Mouse (Mus musculus): ENCODE measurements around the gene Edil3. TPM values are rescaled to one million over a fixed set of nuclear protein-coding genes. Genes with fewer than 3 reads are reported as not detected.

Edil3 gene
- polyA plus RNA-seq, 1 experiment from 2014 or later = 14.3 TPM

DNA sequence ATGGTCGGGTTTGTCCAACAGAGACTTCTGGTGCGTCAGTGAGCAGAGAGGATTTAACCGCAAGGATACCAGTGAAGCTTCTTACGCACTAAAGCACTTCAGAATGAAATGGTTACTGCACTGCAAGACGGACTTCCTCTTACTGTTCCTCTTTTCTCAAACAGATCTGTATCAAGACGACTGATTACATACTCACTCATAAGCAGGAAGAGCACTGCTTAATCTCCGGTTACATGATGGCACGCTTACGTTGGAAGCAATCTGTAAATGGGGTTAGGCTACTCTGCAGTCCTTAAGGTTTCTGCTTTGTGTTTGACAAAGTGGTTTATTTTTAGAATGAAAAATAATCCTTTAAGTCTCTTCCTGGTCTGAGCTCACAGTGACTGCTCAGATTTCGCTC lies 7.1 kb downstream of the Edil3 start:
- no peaks in the 10 kb centered on the region for H3K4me1 ChIP-seq
- no peak overlapping the region for H3K9ac ChIP-seq
- WGBS = 64% methylated on average over 10 of the region's 10 CpGs
- no peak overlapping the region for H3K4me2 ChIP-seq (replicated peaks)
- H3K27ac ChIP-seq = no peak overlapping the region
- no peaks in the 10 kb centered on the region for H3K9me3 ChIP-seq
- no peaks in the 10 kb centered on the region for H3K27me3 ChIP-seq
- no peak for ATAC-seq (ENCODE audit: low FRiP score, low read depth)
- no peaks in the 10 kb centered on the region for H3K36me3 ChIP-seq
- no peak overlapping the region for H3K4me3 ChIP-seq

GRCm38 (mm10) chr13:88833732-88834131 lies 12.5 kb downstream of the Edil3 start:
- H3K9me3 ChIP-seq = no peaks in the 10 kb centered on the region
- no peak overlapping the region for H3K27ac ChIP-seq
- 87% methylated on average over 1 of the region's 1 CpGs for WGBS
- H3K4me1 ChIP-seq = no peaks in the 10 kb centered on the region
- H3K9ac ChIP-seq = no peak overlapping the region
- no peak overlapping the region for H3K4me2 ChIP-seq (replicated peaks)
- no peaks in the 10 kb centered on the region for H3K27me3 ChIP-seq
- no peak overlapping the region for H3K4me3 ChIP-seq
- no peaks in the 10 kb centered on the region for H3K36me3 ChIP-seq
- ATAC-seq (ENCODE audit: low FRiP score, low read depth) = no peak

DNA sequence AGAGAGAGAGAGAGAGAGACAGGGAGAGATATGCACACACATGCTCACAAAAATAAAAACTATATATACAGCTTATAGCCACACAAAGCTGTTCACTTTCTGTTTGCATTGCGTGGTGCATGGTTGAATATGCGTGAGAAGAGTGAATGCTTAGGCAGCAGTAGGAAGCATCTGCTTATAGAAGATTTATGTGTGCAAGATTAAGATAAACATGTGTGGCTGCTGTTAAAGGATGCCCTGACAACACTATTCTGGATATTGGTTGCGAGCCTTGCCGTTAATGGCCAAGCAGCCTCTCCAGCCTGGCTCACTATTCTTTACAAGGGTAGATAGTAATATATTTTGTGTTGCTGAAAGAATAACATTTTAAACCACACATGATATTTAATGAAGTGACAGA lies 28.5 kb downstream of the Edil3 start:
- Histone ChIP-seq H3K36me3 (no peaks in the 10 kb centered on the region), H3K4me1 (no peaks in the 10 kb centered on the region), H3K4me2 (replicated peaks) (no peak overlapping the region), H3K27me3 (no peaks in the 10 kb centered on the region), H3K4me3 (no peak overlapping the region), H3K9ac (no peak overlapping the region), H3K27ac (no peak overlapping the region), H3K9me3 (no peaks in the 10 kb centered on the region)
- WGBS = 76% methylated on average over 4 of the region's 4 CpGs
- ATAC-seq (ENCODE audit: low FRiP score, low read depth) = no peak

DNA sequence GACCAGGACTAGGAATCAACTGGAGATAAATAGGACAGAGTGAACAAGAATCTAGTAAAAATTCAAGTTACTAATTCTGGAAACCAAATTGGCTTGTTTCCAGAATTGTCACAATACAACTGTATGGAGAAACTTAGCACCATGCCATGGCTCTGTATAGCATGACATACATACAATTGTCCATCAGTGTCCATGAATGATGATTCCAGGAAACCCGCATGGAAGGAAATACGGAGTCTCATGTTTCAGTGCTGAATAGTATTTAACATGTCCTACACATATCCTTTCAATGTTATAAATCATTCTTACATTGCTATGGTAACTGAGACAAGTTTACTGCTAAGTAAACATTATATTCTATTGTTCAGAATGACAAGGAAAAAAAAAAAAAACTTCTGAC lies 58.7 kb downstream of the Edil3 start:
- Histone ChIP-seq H3K27me3 (no peaks in the 10 kb centered on the region), H3K27ac (no peak overlapping the region), H3K4me2 (replicated peaks) (no peak overlapping the region), H3K4me1 (no peaks in the 10 kb centered on the region), H3K36me3 (no peaks in the 10 kb centered on the region), H3K9ac (no peak overlapping the region), H3K9me3 (no peaks in the 10 kb centered on the region), H3K4me3 (no peak overlapping the region)
- ATAC-seq (ENCODE audit: low FRiP score, low read depth) = no peak
- 76% methylated on average over 2 of the region's 2 CpGs for WGBS

GRCm38 (mm10) chr13:88890728-88891127 lies 69.5 kb downstream of the Edil3 start:
- Histone ChIP-seq H3K4me2 (replicated peaks) (no peak overlapping the region), H3K9me3 (no peaks in the 10 kb centered on the region), H3K4me3 (no peak overlapping the region), H3K27me3 (no peaks in the 10 kb centered on the region), H3K27ac (no peak overlapping the region), H3K4me1 (no peaks in the 10 kb centered on the region), H3K9ac (no peak overlapping the region), H3K36me3 (no peaks in the 10 kb centered on the region)
- WGBS = 42% methylated on average over 3 of the region's 3 CpGs
- no peak for ATAC-seq (ENCODE audit: low FRiP score, low read depth)

DNA sequence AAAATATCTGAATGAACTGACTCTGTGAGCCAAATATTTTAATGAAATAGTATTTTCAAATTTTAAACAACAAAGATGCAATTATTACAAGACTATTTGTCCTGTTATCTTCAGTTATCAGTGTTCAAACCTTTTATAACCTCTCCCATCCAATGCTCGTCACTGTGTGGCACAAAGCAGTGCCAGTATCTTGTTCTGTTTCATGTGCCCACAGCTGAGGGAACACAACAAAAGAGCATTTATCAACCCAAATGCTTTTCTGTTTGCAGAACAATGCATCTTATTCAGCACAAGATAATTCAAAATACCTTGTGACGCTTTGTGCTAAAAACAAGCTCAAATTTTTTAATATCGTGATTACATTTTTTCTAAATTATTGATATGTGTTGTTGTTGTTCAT lies 78.8 kb downstream of the Edil3 start:
- H3K9ac ChIP-seq = no peak overlapping the region
- no peak overlapping the region for H3K4me2 ChIP-seq (replicated peaks)
- no peaks in the 10 kb centered on the region for H3K4me1 ChIP-seq
- H3K36me3 ChIP-seq = no peaks in the 10 kb centered on the region
- ATAC-seq (ENCODE audit: low FRiP score, low read depth) = no peak
- no peaks in the 10 kb centered on the region for H3K9me3 ChIP-seq
- 91% methylated on average over 3 of the region's 3 CpGs for WGBS
- no peak overlapping the region for H3K27ac ChIP-seq
- H3K4me3 ChIP-seq = no peak overlapping the region
- H3K27me3 ChIP-seq = no peaks in the 10 kb centered on the region

GRCm38 (mm10) chr13:88907405-88907804 lies 86.1 kb downstream of the Edil3 start:
- Histone ChIP-seq H3K27me3 (no peaks in the 10 kb centered on the region), H3K9ac (no peak overlapping the region), H3K36me3 (no peaks in the 10 kb centered on the region), H3K9me3 (no peaks in the 10 kb centered on the region), H3K4me2 (replicated peaks) (no peak overlapping the region), H3K27ac (no peak overlapping the region), H3K4me3 (no peak overlapping the region), H3K4me1 (no peaks in the 10 kb centered on the region)
- ATAC-seq (ENCODE audit: low FRiP score, low read depth) = no peak
- 85% methylated on average over 1 of the region's 1 CpGs for WGBS

- Histone ChIP-seq H3K4me3 (no peak overlapping the region), H3K9ac (no peak overlapping the region), H3K9me3 (no peaks in the 10 kb centered on the region), H3K4me1 (no peaks in the 10 kb centered on the region), H3K27me3 (no peaks in the 10 kb centered on the region), H3K4me2 (replicated peaks) (no peak overlapping the region), H3K27ac (no peak overlapping the region), H3K36me3 (no peaks in the 10 kb centered on the region)
- WGBS = 66% methylated on average over 1 of the region's 1 CpGs
- ATAC-seq (ENCODE audit: low FRiP score, low read depth) = no peak
Observed at GRCm38 (mm10) chr13:88908187-88908586, 86.9 kb downstream of the Edil3 start.

GRCm38 (mm10) chr13:88916503-88916902 lies 95.2 kb downstream of the Edil3 start:
- H3K4me3 ChIP-seq = no peak overlapping the region
- no peak overlapping the region for H3K9ac ChIP-seq
- H3K36me3 ChIP-seq = no peaks in the 10 kb centered on the region
- H3K9me3 ChIP-seq = no peaks in the 10 kb centered on the region
- WGBS = 58% methylated on average over 2 of the region's 2 CpGs
- no peaks in the 10 kb centered on the region for H3K27me3 ChIP-seq
- no peak overlapping the region for H3K27ac ChIP-seq
- no peak overlapping the region for H3K4me2 ChIP-seq (replicated peaks)
- H3K4me1 ChIP-seq = no peaks in the 10 kb centered on the region
- no peak for ATAC-seq (ENCODE audit: low FRiP score, low read depth)

DNA sequence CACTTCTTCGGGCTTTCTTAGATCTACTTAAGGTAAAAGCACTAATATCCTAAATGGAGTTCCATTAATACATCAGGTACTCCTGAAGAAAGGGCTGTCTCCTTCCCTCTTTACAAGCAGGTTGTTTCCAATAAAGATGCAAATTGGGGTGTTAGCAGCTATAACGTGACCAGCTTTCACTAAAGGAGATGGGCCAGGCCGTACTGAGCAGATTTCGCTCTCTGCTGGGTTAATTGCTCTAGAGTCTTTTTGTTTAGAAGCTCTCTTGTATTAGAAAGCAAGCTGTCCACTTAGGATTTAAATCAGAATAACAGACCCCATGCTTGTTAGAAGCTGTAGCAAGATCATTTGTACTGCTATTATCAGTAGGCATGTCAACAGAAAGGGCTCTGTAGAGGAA lies 108.4 kb downstream of the Edil3 start:
- Histone ChIP-seq H3K36me3 (no peaks in the 10 kb centered on the region), H3K9ac (no peak overlapping the region), H3K27me3 (no peaks in the 10 kb centered on the region), H3K27ac (no peak overlapping the region), H3K4me2 (replicated peaks) (no peak overlapping the region), H3K4me3 (no peak overlapping the region), H3K4me1 (no peaks in the 10 kb centered on the region), H3K9me3 (no peaks in the 10 kb centered on the region)
- 58% methylated on average over 4 of the region's 4 CpGs for WGBS
- no peak for ATAC-seq (ENCODE audit: low FRiP score, low read depth)

- ATAC-seq (ENCODE audit: low FRiP score, low read depth) = no peak
- no peaks in the 10 kb centered on the region for H3K4me1 ChIP-seq
- no peak overlapping the region for H3K4me2 ChIP-seq (replicated peaks)
- H3K9ac ChIP-seq = no peak overlapping the region
- H3K4me3 ChIP-seq = no peak overlapping the region
- no peaks in the 10 kb centered on the region for H3K36me3 ChIP-seq
- H3K9me3 ChIP-seq = no peaks in the 10 kb centered on the region
- no peak overlapping the region for H3K27ac ChIP-seq
- H3K27me3 ChIP-seq = no peaks in the 10 kb centered on the region
- WGBS = 68% methylated on average over 2 of the region's 2 CpGs
Observed at GRCm38 (mm10) chr13:88938564-88938963, 117.3 kb downstream of the Edil3 start.

DNA sequence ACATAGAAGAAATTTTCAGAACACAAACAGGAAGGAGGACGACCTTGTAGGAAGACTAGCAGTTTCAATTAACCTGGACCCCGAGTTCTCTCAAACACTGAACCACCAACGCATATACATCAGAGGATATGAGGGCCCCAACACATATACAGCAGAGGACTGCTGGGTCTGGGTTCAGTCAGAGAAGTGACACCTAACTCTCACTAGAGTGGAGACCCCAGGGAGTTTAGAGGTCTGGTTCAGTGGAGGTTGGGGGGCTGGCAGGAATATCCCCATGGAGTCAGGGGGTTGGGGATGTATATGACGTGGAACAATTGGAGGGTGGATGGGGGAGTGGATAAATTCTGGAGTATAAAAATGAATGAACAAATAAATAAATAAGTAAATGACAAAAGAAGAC lies 151.1 kb downstream of the Edil3 start:
- no peaks in the 10 kb centered on the region for H3K9me3 ChIP-seq
- H3K4me1 ChIP-seq = no peaks in the 10 kb centered on the region
- no peaks in the 10 kb centered on the region for H3K36me3 ChIP-seq
- H3K27me3 ChIP-seq = no peaks in the 10 kb centered on the region
- no peak for ATAC-seq (ENCODE audit: low FRiP score, low read depth)
- WGBS = 81% methylated on average over 4 of the region's 4 CpGs
- H3K4me3 ChIP-seq = no peak overlapping the region
- no peak overlapping the region for H3K27ac ChIP-seq
- no peak overlapping the region for H3K9ac ChIP-seq
- no peak overlapping the region for H3K4me2 ChIP-seq (replicated peaks)

DNA sequence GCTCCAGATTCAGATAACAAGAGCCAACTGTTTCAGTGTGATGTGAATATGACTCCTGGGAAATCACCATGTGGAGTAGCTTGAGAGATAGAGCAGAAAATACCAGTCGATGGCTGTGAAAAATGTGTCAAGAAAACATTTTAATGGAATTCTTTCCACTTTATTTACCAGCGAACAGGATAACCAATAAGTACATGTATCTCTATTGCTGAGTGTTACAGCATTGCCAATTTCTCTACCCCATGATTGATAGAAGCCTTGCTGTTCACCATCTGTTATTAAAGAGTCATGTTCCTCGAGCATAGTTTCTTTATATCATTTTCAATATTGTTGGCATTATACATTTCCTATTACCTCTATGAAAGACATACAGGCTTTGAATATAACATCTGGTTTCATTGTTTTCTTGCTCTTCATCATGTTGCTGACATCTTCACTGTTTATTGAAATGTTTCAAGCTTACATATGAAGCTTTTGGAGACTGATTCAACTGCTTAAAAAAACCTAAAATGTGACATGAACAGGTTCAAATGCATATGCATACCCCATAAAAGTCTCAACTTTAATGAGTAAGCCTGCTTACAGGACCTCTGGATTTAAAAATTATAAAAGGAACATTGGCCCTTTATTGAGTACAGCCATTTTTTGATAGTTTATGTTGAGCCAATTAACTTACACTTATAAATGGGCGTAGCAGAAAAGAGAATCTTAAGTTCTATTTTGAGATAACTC lies 186.6 kb downstream of the Edil3 start:
- H3K36me3 ChIP-seq = no peaks in the 10 kb centered on the region
- H3K9ac ChIP-seq = no peak overlapping the region
- no peak overlapping the region for H3K4me2 ChIP-seq (replicated peaks)
- no peak overlapping the region for H3K4me3 ChIP-seq
- no peaks in the 10 kb centered on the region for H3K9me3 ChIP-seq
- no peaks in the 10 kb centered on the region for H3K27me3 ChIP-seq
- no peak for ATAC-seq (ENCODE audit: low FRiP score, low read depth)
- no peak overlapping the region for H3K27ac ChIP-seq
- WGBS = 81% methylated on average over 4 of the region's 4 CpGs
- H3K4me1 ChIP-seq = no peaks in the 10 kb centered on the region

Measured in limb, embryonic 13.5 days (tissue).